Mouse (Mus musculus) adrenal gland, postnatal 25 days (tissue): ENCODE data around the gene Fam185a. TPM values are rescaled to one million over a fixed set of nuclear protein-coding genes. Genes with fewer than 3 reads are reported as not detected.

Experiments
- total RNA-seq: library from RNA; stranded (reverse); gene quantifications from 2 replicates; pipeline ENCODE4 v1.2.3, GENCODE M21; 2021

Fam185a gene
- total RNA-seq, 1 experiment from 2014 or later, result 13.7 TPM

Other genes with a start within 250 kb of the Fam185a start
- 3.6 and 6.7 TPM in 2 replicates for gene Gsap, start 238.7 kb upstream of the Fam185a start, total RNA-seq
- gene Fgl2, start 52.3 kb upstream of the Fam185a start, total RNA-seq, result 2.5 and 2.8 TPM in 2 replicates
- 0.36 TPM in 1 of 2 replicates, not detected in the other for gene Ccdc146, start 281 bp upstream of the Fam185a start, total RNA-seq
- 0.57 and 1.1 TPM in 2 replicates for gene Lrrc17, start 118.6 kb downstream of the Fam185a start, total RNA-seq
- not detected in 2 replicates for gene Fbxl13, start 220.7 kb downstream of the Fam185a start, total RNA-seq
- gene Armc10, start 220.9 kb downstream of the Fam185a start, total RNA-seq, result 25.9 and 33.4 TPM in 2 replicates